Mouse (Mus musculus): Measurements from ENCODE around the gene Adam30.

Gene Adam30

DNA sequence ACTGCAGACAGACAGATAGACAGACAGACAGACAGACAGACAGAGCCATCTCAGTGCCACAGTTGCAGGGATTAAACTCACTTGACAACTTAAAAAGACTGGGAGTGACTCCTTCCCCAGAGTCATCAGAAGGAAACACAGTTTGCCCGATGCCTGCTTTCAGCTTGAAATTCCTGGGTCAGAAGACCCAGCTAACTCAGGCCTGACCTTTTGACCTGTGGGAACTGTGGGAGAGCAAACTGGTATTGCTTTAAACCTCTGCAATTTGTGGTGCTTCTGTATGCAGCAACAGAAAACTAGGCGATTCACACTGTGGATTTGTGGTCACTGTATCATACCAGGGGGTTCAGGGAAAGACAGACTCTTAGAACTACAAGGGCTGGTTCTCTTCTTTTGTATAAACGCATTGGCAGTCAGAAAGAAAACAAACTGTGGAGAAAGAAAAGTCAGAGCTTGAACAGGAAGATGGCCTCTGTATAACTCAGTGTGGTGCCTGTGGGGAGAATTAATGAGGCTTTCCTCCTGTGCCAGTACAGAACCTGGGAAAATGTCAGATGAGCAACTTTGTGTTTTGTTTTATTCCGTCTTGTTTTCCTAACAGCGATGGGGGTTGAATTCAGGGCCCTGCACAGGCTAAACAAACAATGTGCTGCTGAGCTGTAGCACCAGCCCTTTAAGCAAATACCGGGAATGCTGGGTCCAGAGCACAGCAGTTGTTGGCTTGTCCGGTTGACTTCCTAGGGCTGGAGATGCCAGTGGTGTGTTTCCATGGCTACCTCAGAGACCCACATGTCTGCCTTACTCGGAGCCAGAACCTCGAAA lies 37.5 kb downstream of the Adam30 start:
- no peak for DNase-seq

GRCm38 (mm10) chr3:98199747-98200146 lies 39.3 kb downstream of the Adam30 start:
- DNase-seq = no peak

GRCm38 (mm10) chr3:98203282-98203681 lies 42.9 kb downstream of the Adam30 start:
- DNase-seq = no peak

DNA sequence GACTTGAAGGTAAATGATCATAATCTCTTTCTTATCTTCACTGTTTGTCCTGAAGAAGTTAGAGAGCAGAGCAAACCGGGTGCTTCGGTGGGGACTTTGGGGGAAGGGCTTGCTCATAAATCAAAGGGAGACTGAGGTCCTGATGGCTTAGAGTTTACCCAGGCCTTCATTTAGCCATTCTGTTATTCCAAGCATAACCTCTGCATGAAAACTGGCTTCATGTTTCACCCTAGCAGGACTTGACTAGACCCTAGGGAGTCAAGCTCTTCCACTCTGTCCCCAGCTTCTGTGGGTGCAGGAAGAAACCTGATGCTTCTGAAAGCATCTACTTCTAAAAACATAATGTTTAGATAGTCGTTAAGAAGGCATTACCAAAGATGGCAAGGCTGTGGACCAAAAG lies 46.5 kb downstream of the Adam30 start:
- DNase-seq = no peak

GRCm38 (mm10) chr3:98209161-98209560 lies 48.7 kb downstream of the Adam30 start:
- DNase-seq = no peak

DNA sequence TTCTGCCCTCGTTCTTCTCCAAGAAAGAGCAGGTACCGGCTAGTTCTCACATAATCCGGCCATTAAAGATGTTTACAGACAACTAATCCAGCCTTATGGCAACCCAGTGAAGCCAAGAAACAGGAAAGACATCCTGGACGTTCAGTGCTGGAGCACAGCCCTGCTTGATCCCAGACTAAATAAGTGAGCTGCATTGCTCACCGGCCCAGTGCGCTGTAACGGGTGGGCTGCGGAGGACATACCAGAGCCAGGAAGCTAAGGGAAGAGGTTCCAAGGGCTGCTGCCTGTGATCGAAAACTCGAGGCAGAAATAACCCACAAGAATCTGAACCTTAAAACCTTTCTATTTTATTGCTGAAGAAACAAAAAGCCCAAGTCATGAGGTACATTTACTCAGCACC lies 50.4 kb downstream of the Adam30 start:
- no peak for DNase-seq

GRCm38 (mm10) chr3:98211301-98212081 lies 51.1 kb downstream of the Adam30 start:
- no peak for DNase-seq
